ENCODE assay signal across 28 mouse cellular contexts in the genomic region with DNA sequence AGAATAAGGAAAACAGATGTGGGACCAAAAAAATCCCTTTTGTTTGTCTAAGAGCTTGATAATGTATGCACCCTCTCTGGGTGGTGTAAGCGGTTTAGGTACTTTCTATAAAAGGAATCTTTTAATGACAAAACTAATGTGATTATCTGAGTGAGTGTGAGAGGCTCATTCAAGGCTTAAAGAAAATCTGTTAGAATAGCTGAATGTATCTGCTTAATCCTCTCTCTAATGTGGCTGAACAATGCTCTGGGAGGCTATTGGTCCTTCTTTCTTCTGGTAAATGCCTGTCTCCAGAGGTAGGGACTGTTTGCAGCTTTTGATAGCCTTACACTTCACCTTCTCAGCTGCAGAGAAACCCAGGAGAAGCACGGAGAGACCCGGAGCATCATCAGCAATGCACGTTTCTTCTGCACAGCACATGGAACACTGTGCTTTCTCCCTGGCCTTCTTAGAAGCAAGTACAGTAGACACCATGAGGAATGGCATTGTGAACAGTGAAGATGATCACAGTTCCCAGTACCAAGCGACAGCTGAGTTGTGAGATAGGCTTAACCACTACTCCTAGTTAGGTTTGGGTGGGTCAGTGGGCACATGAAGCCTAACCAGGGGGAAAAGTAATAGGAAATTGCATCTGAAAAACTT. TPM values are rescaled to one million over a fixed set of nuclear protein-coding genes. Genes with fewer than 3 reads are reported as not detected.
DNase-seq lines count a peak whose midpoint lies in the region; ATAC-seq lines count a peak whose summit lies in the region.
"Had no signal": no experiment of that assay in that cellular context is flagged by ENCODE, and none has a peak within 500 bp of the region (broad histone marks: within the 10 kb centered on the region; RNA-seq: fewer than 3 reads in every experiment).

No protein-coding gene starts in this region.

- H3K4me2 ChIP-seq in limb, embryonic 11.5 days (ENCODE audit: low read depth, severe bottlenecking): no peak overlapping the region
- H3K4me2 ChIP-seq in midbrain, embryonic 14.5 days (ENCODE audit: low read length): no peak overlapping the region
- no peak overlapping the region for H3K4me2 ChIP-seq in hindbrain, embryonic 13.5 days
- H3K4me2 ChIP-seq: embryonic facial prominence, embryonic 12.5 days; embryonic facial prominence, embryonic 15.5 days; forebrain, embryonic 13.5 days; heart, embryonic 13.5 days; hindbrain, embryonic 15.5 days had no signal

- H3K27me3 ChIP-seq in limb, embryonic 11.5 days (ENCODE audit: control insufficient read depth, insufficient read depth, low read length): no peaks in the 10 kb centered on the region
- H3K27me3 ChIP-seq in limb, embryonic 10.5 days (ENCODE audit: low read depth, poor library complexity, severe bottlenecking): no peaks in the 10 kb centered on the region
- H3K27me3 ChIP-seq in midbrain, embryonic 14.5 days (ENCODE audit: control insufficient read depth, insufficient read depth, low read length): no peaks in the 10 kb centered on the region
- H3K27me3 ChIP-seq in hindbrain, embryonic 13.5 days: no peaks in the 10 kb centered on the region
- H3K27me3 ChIP-seq: embryonic facial prominence, embryonic 12.5 days; embryonic facial prominence, embryonic 15.5 days; forebrain, embryonic 13.5 days; heart, embryonic 13.5 days; hindbrain, embryonic 15.5 days; Patski had no signal

- WGBS in limb, embryonic 11.5 days: 76% methylated on average over 5 of the region's 5 CpGs
- 74% methylated on average over 5 of the region's 5 CpGs for WGBS in limb, embryonic 10.5 days
- WGBS in midbrain, embryonic 14.5 days: 9% methylated on average over 5 of the region's 5 CpGs
- WGBS in hindbrain, embryonic 13.5 days: 64% methylated on average over 5 of the region's 5 CpGs

- H3K27ac ChIP-seq in limb, embryonic 11.5 days (replicated peaks; ENCODE audit: low read depth, low read length): no peak overlapping the region
- H3K27ac ChIP-seq in limb, embryonic 10.5 days: no peak overlapping the region
- no peak overlapping the region for H3K27ac ChIP-seq in midbrain, embryonic 14.5 days (replicated peaks; ENCODE audit: low read depth, low read length)
- H3K27ac ChIP-seq in hindbrain, embryonic 13.5 days: no peak overlapping the region
- H3K27ac ChIP-seq: embryonic facial prominence, embryonic 12.5 days; embryonic facial prominence, embryonic 15.5 days; forebrain, embryonic 13.5 days; heart, adult 2 months; heart, embryonic 10.5 days; heart, embryonic 13.5 days; hindbrain, embryonic 15.5 days had no signal

- no peak overlapping the region for H3K9ac ChIP-seq in limb, embryonic 11.5 days (ENCODE audit: low read length)
- no peak overlapping the region for H3K9ac ChIP-seq in midbrain, embryonic 14.5 days (replicated peaks; ENCODE audit: low read length)
- H3K9ac ChIP-seq in hindbrain, embryonic 13.5 days: no peak overlapping the region
- H3K9ac ChIP-seq: embryonic facial prominence, embryonic 12.5 days; embryonic facial prominence, embryonic 15.5 days; forebrain, embryonic 13.5 days; heart, embryonic 13.5 days; hindbrain, embryonic 15.5 days had no signal

- H3K9me3 ChIP-seq in limb, embryonic 11.5 days (ENCODE audit: control insufficient read depth, low read length): no peaks in the 10 kb centered on the region
- no peaks in the 10 kb centered on the region for H3K9me3 ChIP-seq in limb, embryonic 10.5 days (replicated peaks)
- H3K9me3 ChIP-seq in midbrain, embryonic 14.5 days (ENCODE audit: control insufficient read depth, low read length): no peaks in the 10 kb centered on the region
- H3K9me3 ChIP-seq in hindbrain, embryonic 13.5 days: no peaks in the 10 kb centered on the region
- H3K9me3 ChIP-seq: embryonic facial prominence, embryonic 12.5 days; embryonic facial prominence, embryonic 15.5 days; forebrain, embryonic 13.5 days; G1E; heart, embryonic 10.5 days; heart, embryonic 13.5 days; hindbrain, embryonic 15.5 days had no signal

- no peak overlapping the region for H3K4me3 ChIP-seq in limb, embryonic 11.5 days (ENCODE audit: low read depth, low read length)
- no peak overlapping the region for H3K4me3 ChIP-seq in limb, embryonic 10.5 days
- no peak overlapping the region for H3K4me3 ChIP-seq in midbrain, embryonic 14.5 days (replicated peaks; ENCODE audit: low read depth, low read length)
- no peak overlapping the region for H3K4me3 ChIP-seq in hindbrain, embryonic 13.5 days
- H3K4me3 ChIP-seq: embryonic facial prominence, embryonic 12.5 days; embryonic facial prominence, embryonic 15.5 days; forebrain, embryonic 13.5 days; heart, adult 2 months; heart, embryonic 10.5 days; heart, embryonic 13.5 days; hindbrain, embryonic 15.5 days had no signal

- 0 out of 2 replicates have a peak, but pooled peaks cover 3% of the 10 kb centered on the region for H3K4me1 ChIP-seq in limb, embryonic 11.5 days (ENCODE audit: control insufficient read depth, insufficient read depth, low read length)
- peaks cover 5% of the 10 kb centered on the region for H3K4me1 ChIP-seq in limb, embryonic 10.5 days
- H3K4me1 ChIP-seq in midbrain, embryonic 14.5 days (ENCODE audit: control insufficient read depth, insufficient read depth, low read length): peaks cover 11% of the 10 kb centered on the region
- H3K4me1 ChIP-seq in hindbrain, embryonic 13.5 days (replicated peaks): 0 out of 2 replicates have a peak, but pooled peaks cover 3% of the 10 kb centered on the region
- H3K4me1 ChIP-seq: embryonic facial prominence, embryonic 12.5 days; embryonic facial prominence, embryonic 15.5 days; heart, embryonic 10.5 days; heart, embryonic 13.5 days; hindbrain, embryonic 15.5 days had no signal

- no peaks in the 10 kb centered on the region for H3K36me3 ChIP-seq in limb, embryonic 11.5 days (ENCODE audit: control insufficient read depth, insufficient read depth, low read length)
- no peaks in the 10 kb centered on the region for H3K36me3 ChIP-seq in limb, embryonic 10.5 days
- H3K36me3 ChIP-seq in midbrain, embryonic 14.5 days (ENCODE audit: control insufficient read depth, insufficient read depth, low read length): no peaks in the 10 kb centered on the region
- no peaks in the 10 kb centered on the region for H3K36me3 ChIP-seq in hindbrain, embryonic 13.5 days
- H3K36me3 ChIP-seq: embryonic facial prominence, embryonic 12.5 days; embryonic facial prominence, embryonic 15.5 days; G1E; heart, embryonic 10.5 days; heart, embryonic 13.5 days; hindbrain, embryonic 15.5 days had no signal

- DNase-seq in limb, embryonic 11.5 days (ENCODE audit: low spot score): peak; percentile 18
- no peak for DNase-seq in limb, embryonic 10.5 days (ENCODE audit: low spot score)
- peak; percentile 57 for DNase-seq in retina, postnatal 1 day
- no peak for DNase-seq in retina, embryonic 14.5 days (ENCODE audit: low spot score)
- DNase-seq in midbrain, embryonic 14.5 days: peak; percentile 47
- DNase-seq in thymus, adult 18-20 months: no peak
- DNase-seq: adrenal gland, postnatal 10 days; adrenal gland, postnatal 36 days; B cell, adult 2 months; cerebellum, adult 11 months; cerebellum, adult 2 months; cerebellum, adult 9-11 months; cerebellum, postnatal 25 days; gastrocnemius, postnatal 10 days; gastrocnemius, postnatal 36 days; heart, adult 2 months; heart, postnatal 14 days; heart, postnatal 4 days had no signal

- ATAC-seq in limb, embryonic 11.5 days (ENCODE audit: insufficient number of reproducible peaks, low FRiP score, low TSS enrichment, low read depth): no peak
- peak; percentile 62; the same call in 1 of the 2 replicates for ATAC-seq in midbrain, embryonic 14.5 days (ENCODE audit: low FRiP score, low TSS enrichment)
- no peak for ATAC-seq in hindbrain, embryonic 13.5 days (ENCODE audit: low FRiP score)
- ATAC-seq: forebrain, embryonic 13.5 days; forebrain, embryonic 16.5 days; Patski had no signal

RNA-seq across cellular contexts. Expression of a gene that starts 56.1 kb away (rescaled TPM):
- polyA plus RNA-seq in limb, embryonic 11.5 days (2014; fragmentation: Nextera tagmentation; extraction: Ambion mirVana): 28.6 and 38.6 TPM in 2 replicates
- polyA plus RNA-seq in limb, embryonic 10.5 days (2016; fragmentation: Nextera tagmentation; extraction: Ambion mirVana): 13.7 and 35.4 TPM in 2 replicates
- 29.0 and 38.7 TPM in 2 replicates for polyA plus RNA-seq in midbrain, embryonic 14.5 days (2014; fragmentation: Nextera tagmentation; extraction: Ambion mirVana)
- polyA plus RNA-seq in hindbrain, embryonic 13.5 days (2015; fragmentation: Nextera tagmentation; extraction: Ambion mirVana): 36.3 and 42.4 TPM in 2 replicates
- polyA plus RNA-seq: G1E, Patski had no signal

Comparison
In these comparisons a context has a peak if more than half of its experiments do, and no peak if none do; other contexts are left out.
1. DNase-seq: peak in limb, embryonic 11.5 days (single experiment), retina, postnatal 1 day (single experiment) and midbrain, embryonic 14.5 days (single experiment); none in limb, embryonic 10.5 days (single experiment), retina, embryonic 14.5 days (single experiment) and thymus, adult 18-20 months (0 of 2).